Mouse (Mus musculus) heart, embryonic 10.5 days (tissue): ENCODE results near the gene AC109138.7. TPM values are rescaled to one million over a fixed set of nuclear protein-coding genes. Genes with fewer than 3 reads are reported as not detected.
A peak's percentile ranks its signal among the peaks of the same experiment; 100 is the strongest.
"Not testable (repeated sequence)": the region's sequence is repeated elsewhere in the genome, so short reads cannot be mapped to it uniquely, and the experiment has no call there.

Experiments
- DNase-seq: peaks from one replicate; pipeline ENCODE4 v3.0.0-alpha.2; 2017; ENCODE audit warnings: low spot score
- H3K27ac ChIP-seq: fragments of 300-500 bp; sonication (generic); 2 replicates; pipeline ENCODE4 v1.5.1; 2016; ENCODE audit warnings: mild to moderate bottlenecking
- H3K27me3 ChIP-seq: fragments of 300-500 bp; sonication (generic); 2 replicates; pipeline ENCODE4 v1.6.1; 2016; ENCODE audit warnings: mild to moderate bottlenecking; ENCODE audit not compliant: poor library complexity, insufficient read depth, severe bottlenecking
- H3K36me3 ChIP-seq: fragments of 300-500 bp; sonication (generic); 2 replicates; pipeline ENCODE4 v1.6.1; 2016; ENCODE audit warnings: mild to moderate bottlenecking, moderate library complexity
- H3K4me1 ChIP-seq: fragments of 300-500 bp; sonication (generic); 2 replicates; pipeline ENCODE4 v1.6.1; 2016; ENCODE audit warnings: mild to moderate bottlenecking
- H3K4me3 ChIP-seq: fragments of 300-500 bp; sonication (generic); 2 replicates; pipeline ENCODE4 v1.5.1; 2016; ENCODE audit warnings: mild to moderate bottlenecking, moderate library complexity
- H3K9me3 ChIP-seq: fragments of 300-500 bp; sonication (generic); 2 replicates; pipeline ENCODE4 v1.6.1; 2016; ENCODE audit warnings: mild to moderate bottlenecking, moderate library complexity
- WGBS: fragments of 180-500 bp; shearing (Covaris S2); methylation state at CpG from one replicate; pipeline ENCODE4 v1.1.7; 2016; 5-methylcytosine and 5-hydroxymethylcytosine counted together
- polyA plus RNA-seq: library from polyadenylated mRNA; unstranded; fragments of >200 nt; fragmentation: Nextera tagmentation; extraction: Ambion mirVana; gene quantifications from 2 replicates; pipeline ENCODE4 v1.2.1, GENCODE M21; 2016

Gene AC109138.7
- polyA plus RNA-seq, 1 experiment from 2014 or later: not detected

DNA sequence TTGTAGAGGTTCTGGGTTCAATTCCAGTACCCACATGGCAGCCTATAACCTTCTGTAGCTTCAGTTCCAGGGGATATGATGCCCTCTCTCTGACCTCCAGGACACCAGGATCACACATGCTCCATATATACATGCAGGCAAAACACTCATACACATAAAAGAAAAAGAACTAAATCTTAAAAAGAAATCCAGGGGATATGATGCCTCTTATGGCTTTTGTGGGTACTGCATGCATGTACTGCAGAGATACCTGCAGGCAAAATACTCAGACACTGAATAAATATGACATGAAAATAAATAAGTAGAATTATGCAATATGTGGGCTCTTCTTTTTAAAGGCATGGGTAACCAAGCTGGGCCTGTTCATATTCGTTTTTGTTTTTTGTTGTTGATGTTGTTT, 32.9 kb downstream of the AC109138.7 start:
- Histone ChIP-seq H3K27me3 (no peaks in the 10 kb centered on the region), H3K9me3 (no peaks in the 10 kb centered on the region), H3K36me3 (no peaks in the 10 kb centered on the region), H3K4me3 (no peak overlapping the region), H3K27ac (no peak overlapping the region), H3K4me1 (no peaks in the 10 kb centered on the region)
- DNase-seq: no peak
- 51% methylated on average over 1 of the region's 1 CpGs for WGBS

DNA sequence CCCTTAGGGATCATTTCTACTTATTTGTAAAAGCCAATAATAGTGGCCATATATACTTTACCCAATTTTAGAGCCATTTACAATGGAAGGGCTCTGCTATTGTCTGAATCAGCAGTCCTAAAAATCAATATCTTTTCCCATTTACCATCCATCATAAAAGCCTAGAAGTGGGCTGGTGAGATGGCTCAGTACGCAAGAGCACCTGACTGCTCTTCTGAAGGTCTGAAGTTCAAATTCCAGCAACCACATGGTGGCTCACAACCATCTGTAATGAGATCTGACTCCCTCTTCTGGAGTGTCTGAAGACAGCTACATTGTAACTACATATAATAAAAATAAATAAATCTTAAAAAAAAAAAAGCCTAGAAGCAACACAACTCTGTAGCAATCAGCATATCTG, 34.5 kb downstream of the AC109138.7 start:
- not testable (repeated sequence) for H3K36me3 ChIP-seq, DNase-seq, H3K27ac ChIP-seq, H3K9me3 ChIP-seq, H3K4me3 ChIP-seq, H3K27me3 ChIP-seq, H3K4me1 ChIP-seq
- WGBS: 63% methylated on average over 1 of the region's 1 CpGs

DNA sequence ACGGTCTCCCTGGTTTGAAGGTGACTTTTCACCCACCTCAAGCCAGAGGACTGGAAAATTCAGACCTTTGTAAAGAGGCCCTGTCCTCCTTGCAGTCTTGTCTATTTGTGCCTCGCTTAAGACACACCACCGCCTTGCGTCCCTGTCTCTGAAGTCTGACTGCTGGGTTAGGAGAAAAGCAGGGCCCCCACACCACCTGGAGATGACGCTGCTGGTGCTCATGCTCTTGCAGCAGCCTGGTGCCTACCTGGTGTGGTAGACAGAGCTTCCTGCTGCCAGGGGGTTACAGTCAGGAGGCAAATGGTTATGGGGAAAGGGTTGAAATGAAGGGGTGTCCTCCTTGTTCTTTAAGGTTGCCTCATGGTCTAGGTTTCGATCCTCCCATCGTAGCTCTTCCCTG, 40.1 kb downstream of the AC109138.7 start:
- WGBS: 77% methylated on average over 7 of the region's 7 CpGs
- H3K4me3 ChIP-seq: no peak overlapping the region

DNA sequence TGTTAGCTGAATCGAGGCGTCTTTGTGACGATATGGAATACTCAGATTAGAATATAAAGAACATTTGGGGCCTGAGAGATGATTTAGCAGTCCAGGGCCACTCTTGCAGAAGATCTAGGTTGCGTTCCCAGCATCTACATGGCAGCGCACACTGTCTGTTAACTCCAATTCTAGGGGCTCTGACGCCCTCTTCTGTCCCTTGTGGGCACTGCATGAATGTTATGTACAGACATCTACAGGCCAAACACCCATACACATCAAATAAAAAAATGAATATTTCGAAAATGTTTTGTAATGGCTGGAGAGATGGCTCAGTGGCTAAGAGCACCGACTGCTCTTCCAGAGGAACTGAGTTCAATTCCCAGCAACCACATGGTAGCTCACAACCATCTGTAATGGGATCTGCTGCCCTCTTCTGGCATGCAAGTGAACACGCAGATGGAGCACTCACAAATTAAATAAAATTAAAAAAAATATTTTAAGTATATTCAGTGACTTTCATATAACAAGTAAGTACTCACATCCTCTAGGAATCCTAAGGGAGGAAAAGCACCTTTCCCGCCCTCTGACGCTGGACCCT, 41.5 kb downstream of the AC109138.7 start:
- H3K27me3 ChIP-seq: peaks cover 4% of the 10 kb centered on the region; the same call in 1 of the 2 replicates
- H3K36me3 ChIP-seq: no peaks in the 10 kb centered on the region
- DNase-seq: no peak
- peaks cover 26% of the 10 kb centered on the region for H3K4me1 ChIP-seq
- no peak overlapping the region for H3K27ac ChIP-seq
- no peaks in the 10 kb centered on the region for H3K9me3 ChIP-seq
- 69% methylated on average over 11 of the region's 11 CpGs for WGBS
- no peak overlapping the region for H3K4me3 ChIP-seq

More for the DNA sequence above, 40.1 kb downstream of the AC109138.7 start:
- H3K36me3 ChIP-seq: no peaks in the 10 kb centered on the region
- peaks cover 4% of the 10 kb centered on the region; the same call in 1 of the 2 replicates for H3K27me3 ChIP-seq
- H3K27ac ChIP-seq: no peak overlapping the region
- no peak for DNase-seq
- H3K9me3 ChIP-seq: no peaks in the 10 kb centered on the region
- H3K4me1 ChIP-seq: peaks cover 21% of the 10 kb centered on the region

DNA sequence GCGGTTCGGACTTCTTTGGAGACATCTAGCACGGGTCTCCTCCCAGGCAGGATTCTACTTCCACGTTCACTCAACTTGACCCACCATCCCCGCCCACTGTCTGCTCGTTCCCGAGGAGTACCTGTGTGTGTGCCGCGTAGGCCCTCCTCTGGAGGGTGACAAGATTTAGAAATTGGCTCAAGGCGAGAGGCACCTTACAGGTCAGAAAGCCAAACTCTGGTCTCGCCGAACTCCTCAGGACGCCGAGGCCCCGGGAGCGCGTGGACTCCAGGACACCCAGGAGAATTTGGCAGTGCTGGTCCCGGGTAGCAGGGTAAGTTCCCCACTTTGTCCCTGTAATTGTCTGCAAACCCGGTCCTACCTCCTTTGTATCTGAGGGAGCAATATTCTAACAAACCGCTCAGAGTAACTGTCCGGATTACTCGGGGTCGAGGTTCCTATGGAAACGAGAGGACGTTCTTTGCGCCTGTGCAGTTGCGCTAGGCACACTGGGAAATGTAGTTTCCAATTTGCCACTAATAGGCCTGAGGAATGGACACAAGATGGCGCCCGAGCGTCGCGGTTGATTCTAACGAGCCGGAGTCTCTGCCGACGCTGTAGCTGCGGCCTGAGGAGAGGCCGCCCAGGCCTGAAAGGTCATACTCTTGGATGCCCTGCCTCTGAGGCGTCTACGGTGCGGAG, 43.2 kb downstream of the AC109138.7 start:
- peak; percentile 95 for DNase-seq
- Histone ChIP-seq H3K4me1 (peaks cover 30% of the 10 kb centered on the region), H3K27me3 (peaks cover 4% of the 10 kb centered on the region; the same call in 1 of the 2 replicates), H3K4me3 (peak overlapping the region; percentile 69), H3K9me3 (no peaks in the 10 kb centered on the region), H3K36me3 (no peaks in the 10 kb centered on the region), H3K27ac (peak overlapping the region; percentile 81)
- 1% methylated on average over 41 of the region's 41 CpGs for WGBS

DNA sequence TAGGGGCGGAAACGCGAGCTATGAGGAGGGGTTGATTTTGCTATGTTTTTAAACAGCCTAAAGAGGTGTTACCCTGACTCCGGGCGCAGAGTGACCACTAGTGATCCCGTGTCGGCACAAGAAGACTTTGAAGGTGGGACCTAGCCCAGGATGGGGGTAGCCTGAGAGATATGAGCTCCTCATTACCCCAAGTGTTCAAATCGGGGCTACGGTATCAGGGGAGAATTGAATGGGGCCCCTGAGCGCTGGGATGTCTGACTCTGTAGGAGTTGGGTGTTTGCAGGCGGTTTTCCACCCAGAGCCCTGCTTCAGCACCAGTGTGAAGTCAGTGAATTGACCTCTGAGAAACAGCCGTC, 43.7 kb downstream of the AC109138.7 start:
- 23% methylated on average over 12 of the region's 12 CpGs for WGBS

DNA sequence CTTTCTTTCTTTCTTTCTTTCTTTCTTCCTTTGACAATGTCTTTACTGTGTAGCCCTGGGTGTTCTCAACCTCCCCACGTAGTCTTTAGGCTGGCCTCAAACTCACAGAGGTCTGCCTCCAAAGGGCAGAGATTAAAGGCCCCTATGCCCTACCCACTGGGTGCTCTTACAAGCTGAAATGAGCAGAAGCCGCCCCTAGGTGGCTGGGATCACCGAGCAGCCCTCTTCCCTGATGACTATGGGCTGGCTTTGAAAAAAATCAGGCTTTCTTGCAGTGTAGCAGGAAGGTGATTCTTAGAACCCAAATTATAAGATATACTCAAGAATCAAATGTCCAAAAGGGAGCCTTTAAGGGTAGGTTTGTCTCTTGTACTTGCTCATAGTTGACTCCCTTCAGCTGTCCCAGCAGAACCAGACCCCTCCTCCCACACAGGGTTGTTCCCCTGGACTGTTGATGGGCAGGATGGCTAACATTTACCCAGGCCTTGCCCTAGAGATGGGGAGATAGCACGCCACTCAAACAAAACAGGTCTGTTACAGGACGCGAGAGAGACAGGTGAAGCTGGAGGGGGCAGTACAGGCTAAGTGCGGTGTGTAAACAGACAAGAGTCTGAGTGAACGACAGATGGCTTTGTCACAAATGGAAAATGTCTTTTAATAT, 47.0 kb downstream of the AC109138.7 start:
- DNase-seq: no peak
- peaks cover 28% of the 10 kb centered on the region for H3K4me1 ChIP-seq
- no peaks in the 10 kb centered on the region for H3K9me3 ChIP-seq
- no peak overlapping the region for H3K4me3 ChIP-seq
- no peak overlapping the region for H3K27ac ChIP-seq
- 59% methylated on average over 8 of the region's 8 CpGs for WGBS
- no peaks in the 10 kb centered on the region for H3K36me3 ChIP-seq
- peaks cover 30% of the 10 kb centered on the region for H3K27me3 ChIP-seq

More for the DNA sequence above, 43.7 kb downstream of the AC109138.7 start:
- Histone ChIP-seq H3K36me3 (no peaks in the 10 kb centered on the region), H3K4me3 (peak overlapping the region; percentile 69), H3K4me1 (peaks cover 30% of the 10 kb centered on the region), H3K27me3 (peaks cover 4% of the 10 kb centered on the region; the same call in 1 of the 2 replicates), H3K27ac (peak overlapping the region; percentile 81), H3K9me3 (no peaks in the 10 kb centered on the region)
- no peak for DNase-seq

DNA sequence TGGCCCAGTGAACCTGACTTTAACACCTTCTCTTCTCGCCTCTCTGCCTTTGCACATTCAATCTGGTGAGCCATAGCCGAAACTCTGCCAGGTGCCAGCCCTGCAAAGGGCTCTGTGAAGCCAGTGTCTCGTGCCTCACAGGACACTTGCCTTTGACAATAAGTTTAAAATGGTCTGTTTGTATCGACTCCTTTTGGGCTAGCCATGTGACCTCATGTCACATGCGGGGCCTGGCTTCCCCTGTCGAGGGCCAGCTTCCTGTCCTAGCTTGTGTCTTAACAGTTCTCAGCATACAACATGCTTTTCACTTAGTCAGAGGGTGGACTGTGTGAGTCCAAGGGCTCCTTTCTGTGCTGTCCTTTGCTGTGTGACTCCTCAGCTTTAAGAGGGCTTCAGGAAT, 48.6 kb downstream of the AC109138.7 start:
- Histone ChIP-seq H3K4me3 (no peak overlapping the region), H3K9me3 (no peaks in the 10 kb centered on the region), H3K27ac (no peak overlapping the region), H3K36me3 (no peaks in the 10 kb centered on the region), H3K27me3 (peaks cover 40% of the 10 kb centered on the region), H3K4me1 (peaks cover 23% of the 10 kb centered on the region)
- 69% methylated on average over 6 of the region's 6 CpGs for WGBS
- no peak for DNase-seq

DNA sequence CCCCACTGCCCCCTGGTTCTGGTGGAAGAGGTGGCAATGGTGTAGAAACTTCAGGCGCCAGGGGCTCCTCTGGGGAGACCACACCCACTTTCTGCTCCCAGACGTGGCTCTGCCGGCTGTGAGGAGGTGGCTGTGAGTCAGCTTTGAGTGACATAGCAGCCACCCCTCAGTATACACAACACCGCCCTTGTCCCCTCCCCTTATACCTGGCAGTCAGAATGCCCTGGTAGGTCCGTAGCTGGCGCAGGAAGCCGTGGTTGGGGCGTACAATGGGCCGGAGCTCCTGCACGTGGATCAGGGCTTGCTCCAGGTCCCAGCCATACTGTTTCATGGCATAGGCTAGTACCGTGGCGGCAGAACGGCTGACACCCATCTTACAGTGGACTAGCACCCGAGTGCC, 49.5 kb downstream of the AC109138.7 start:
- H3K4me3 ChIP-seq: no peak overlapping the region
- peaks cover 49% of the 10 kb centered on the region for H3K27me3 ChIP-seq
- H3K4me1 ChIP-seq: peaks cover 22% of the 10 kb centered on the region
- 60% methylated on average over 14 of the region's 14 CpGs for WGBS
- DNase-seq: no peak
- H3K9me3 ChIP-seq: no peaks in the 10 kb centered on the region
- H3K36me3 ChIP-seq: no peaks in the 10 kb centered on the region
- H3K27ac ChIP-seq: no peak overlapping the region

DNA sequence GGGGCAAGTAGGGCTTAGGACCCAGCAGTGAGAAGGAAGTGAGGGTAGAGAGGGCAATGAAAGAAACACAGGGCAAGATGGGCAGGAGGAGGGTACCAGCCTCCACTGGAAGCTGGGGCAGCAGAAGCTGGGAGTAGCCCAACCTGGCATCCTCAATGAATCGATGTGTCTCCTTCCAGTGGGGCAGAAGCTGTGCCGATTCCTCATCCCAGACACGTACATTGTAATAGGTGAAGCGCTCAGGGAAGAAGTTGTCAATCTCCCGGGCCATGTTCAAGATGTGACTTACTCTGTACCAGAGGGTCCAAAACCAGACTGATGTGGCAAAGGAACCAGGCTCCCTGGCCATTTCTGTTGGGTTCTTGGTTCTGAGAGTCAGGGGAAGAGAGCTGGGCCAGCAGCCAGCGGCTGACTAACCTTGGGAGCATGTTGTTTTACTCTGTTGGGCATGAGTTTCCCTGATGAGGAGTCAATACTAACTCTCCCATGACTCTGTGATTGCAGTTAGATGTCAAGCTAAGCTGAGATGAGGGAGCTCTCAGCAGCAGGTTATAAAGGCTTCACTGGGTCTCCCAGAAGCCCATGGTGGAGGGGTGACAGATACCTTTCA, 50.1 kb downstream of the AC109138.7 start:
- WGBS: 85% methylated on average over 6 of the region's 6 CpGs
- peaks cover 28% of the 10 kb centered on the region for H3K4me1 ChIP-seq
- no peak overlapping the region for H3K4me3 ChIP-seq
- no peak for DNase-seq
- no peaks in the 10 kb centered on the region for H3K36me3 ChIP-seq
- peaks cover 55% of the 10 kb centered on the region for H3K27me3 ChIP-seq
- no peaks in the 10 kb centered on the region for H3K9me3 ChIP-seq
- no peak overlapping the region for H3K27ac ChIP-seq

DNA sequence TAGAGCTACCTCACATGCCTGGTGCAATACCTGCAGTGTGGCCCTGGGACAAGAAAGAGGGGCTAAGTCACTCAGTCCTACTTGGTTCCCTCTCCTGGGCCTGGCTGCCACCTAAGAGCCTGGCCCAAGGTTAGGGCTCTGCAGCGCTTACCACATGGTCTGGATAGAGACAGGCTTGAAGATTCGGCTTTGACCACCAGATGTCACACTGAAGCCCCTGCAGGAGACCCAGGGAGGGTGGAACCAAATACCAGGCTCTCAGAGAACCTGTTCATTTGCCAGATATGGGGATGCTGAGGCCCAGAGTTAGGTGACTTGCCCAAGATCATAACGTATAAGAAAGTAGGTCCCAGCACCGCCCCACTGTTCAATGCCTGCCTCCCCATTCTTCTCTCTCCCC, 51.8 kb downstream of the AC109138.7 start:
- WGBS: 53% methylated on average over 4 of the region's 4 CpGs
- Histone ChIP-seq H3K27me3 (peaks cover 72% of the 10 kb centered on the region), H3K27ac (no peak overlapping the region), H3K4me3 (no peak overlapping the region), H3K9me3 (no peaks in the 10 kb centered on the region), H3K36me3 (0 out of 2 replicates have a peak, but pooled peaks cover 4% of the 10 kb centered on the region), H3K4me1 (peaks cover 22% of the 10 kb centered on the region)
- DNase-seq: no peak

DNA sequence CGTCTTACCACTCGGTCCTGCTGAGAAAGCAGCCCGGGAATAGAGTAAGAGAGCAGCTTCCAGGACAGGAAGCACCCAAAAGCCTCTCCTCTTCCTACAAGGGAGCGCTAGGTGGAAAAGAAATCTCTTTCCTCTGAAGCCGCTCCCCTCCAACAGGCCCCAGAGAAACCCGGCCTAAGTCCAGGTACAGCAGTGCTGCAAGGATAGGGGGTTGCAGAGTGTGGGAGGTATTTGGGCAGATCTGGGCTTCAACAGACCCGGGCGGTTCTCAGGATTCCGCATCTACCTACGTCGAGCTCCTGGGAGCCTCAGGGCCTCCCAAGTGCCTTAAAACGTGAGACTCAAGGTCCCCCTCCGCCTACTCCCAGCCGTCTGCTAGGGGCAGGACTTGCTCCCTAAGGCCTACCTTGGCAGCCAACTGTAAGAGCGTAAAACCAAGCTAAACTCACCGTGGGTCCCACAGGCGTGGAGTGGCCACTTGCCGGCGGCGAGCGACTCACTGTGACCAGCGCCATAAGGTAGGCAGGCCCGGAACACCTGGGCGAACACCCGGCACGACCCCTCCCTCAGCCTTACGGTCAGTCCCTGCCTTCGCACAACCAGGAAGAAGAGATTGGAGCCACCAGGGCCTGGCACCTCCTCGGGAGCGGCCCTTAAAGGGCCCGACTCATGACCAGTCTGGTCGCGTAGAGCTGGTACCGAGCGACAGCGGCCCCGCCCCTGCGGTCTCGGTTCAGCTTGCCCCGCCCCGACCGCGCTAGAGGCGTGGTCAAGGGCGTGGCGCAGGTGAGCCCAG, 54.6 kb downstream of the AC109138.7 start, which contains the start of gene Ssh3:
Ssh3 (minus strand) TSS at position 615 of the 796 bp plus-strand sequence.
- DNase-seq: peak; percentile 83
- 0 out of 2 replicates have a peak, but pooled peaks cover 4% of the 10 kb centered on the region for H3K36me3 ChIP-seq
- peak within 1 kb of the TSS; percentile 26 for H3K27ac ChIP-seq
- H3K4me1 ChIP-seq: peaks cover 10% of the 10 kb centered on the region
- peak within 1 kb of the TSS; percentile 65 for H3K4me3 ChIP-seq
- 5% methylated on average over 46 of the region's 46 CpGs for WGBS
- peaks cover 75% of the 10 kb centered on the region for H3K27me3 ChIP-seq
- no peaks in the 10 kb centered on the region for H3K9me3 ChIP-seq
